In the genomic region with DNA sequence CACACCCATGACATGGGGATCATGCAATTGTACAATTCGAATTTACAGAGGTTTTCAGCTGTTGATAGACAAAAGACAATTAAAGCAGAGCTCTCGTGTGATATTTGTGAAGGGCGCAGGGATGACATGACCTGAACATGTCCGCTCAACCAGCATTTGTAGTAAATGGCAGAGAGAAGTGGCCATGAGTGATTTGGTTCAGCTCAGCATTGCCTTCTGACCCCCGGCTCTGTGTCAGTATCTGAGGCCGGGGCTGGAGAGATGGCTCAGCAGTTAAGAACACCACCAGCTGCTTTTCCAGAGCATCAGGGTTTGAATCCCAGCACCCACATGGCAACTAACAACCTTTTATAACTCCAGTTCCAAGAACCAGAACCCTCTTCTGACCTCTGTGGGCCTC, we compare ENCODE assay signal across 24 mouse cellular contexts. TPM values are rescaled to one million over a fixed set of nuclear protein-coding genes. Genes with fewer than 3 reads are reported as not detected.
A peak's percentile ranks its signal among the peaks of the same experiment; 100 is the strongest.
DNase-seq lines count a peak whose midpoint lies in the region; ATAC-seq lines count a peak whose summit lies in the region.
"Had no signal": no experiment of that assay in that cellular context is flagged by ENCODE, and none has a peak within 500 bp of the region (broad histone marks: within the 10 kb centered on the region; RNA-seq: fewer than 3 reads in every experiment).

No protein-coding gene starts in this region.

- H3K4me2 ChIP-seq in heart, embryonic 12.5 days = no peak overlapping the region
- H3K4me2 ChIP-seq in heart, embryonic 11.5 days = no peak overlapping the region
- H3K4me2 ChIP-seq in intestine, embryonic 14.5 days (ENCODE audit: low read length) = no peak overlapping the region
- no peak overlapping the region for H3K4me2 ChIP-seq in intestine, embryonic 15.5 days (replicated peaks)
- no peak overlapping the region for H3K4me2 ChIP-seq in midbrain, embryonic 11.5 days
- H3K4me2 ChIP-seq in midbrain, embryonic 13.5 days (replicated peaks) = no peak overlapping the region

- no peaks in the 10 kb centered on the region for H3K27me3 ChIP-seq in heart, embryonic 12.5 days (replicated peaks)
- H3K27me3 ChIP-seq in heart, embryonic 10.5 days (ENCODE audit: insufficient read depth, poor library complexity, severe bottlenecking) = no peaks in the 10 kb centered on the region
- H3K27me3 ChIP-seq in heart, embryonic 11.5 days (ENCODE audit: control insufficient read depth, insufficient read depth, low read length) = no peaks in the 10 kb centered on the region
- no peaks in the 10 kb centered on the region for H3K27me3 ChIP-seq in intestine, embryonic 14.5 days (replicated peaks; ENCODE audit: control insufficient read depth, insufficient read depth, low read length)
- H3K27me3 ChIP-seq in intestine, embryonic 15.5 days (replicated peaks) = no peaks in the 10 kb centered on the region
- H3K27me3 ChIP-seq in midbrain, embryonic 11.5 days (ENCODE audit: control insufficient read depth, insufficient read depth, low read length) = no peaks in the 10 kb centered on the region
- no peaks in the 10 kb centered on the region for H3K27me3 ChIP-seq in midbrain, embryonic 13.5 days
- H3K27me3 ChIP-seq: CH12.LX had no signal

- WGBS in heart, embryonic 12.5 days = 82% methylated on average over 6 of the region's 6 CpGs
- 84% methylated on average over 6 of the region's 6 CpGs for WGBS in heart, embryonic 10.5 days
- 80% methylated on average over 6 of the region's 6 CpGs for WGBS in heart, embryonic 11.5 days (ENCODE audit: insufficient replicate concordance)
- WGBS in intestine, embryonic 14.5 days = 80% methylated on average over 6 of the region's 6 CpGs
- 82% methylated on average over 6 of the region's 6 CpGs for WGBS in intestine, embryonic 15.5 days
- WGBS in midbrain, embryonic 11.5 days = 89% methylated on average over 6 of the region's 6 CpGs
- 89% methylated on average over 6 of the region's 6 CpGs for WGBS in midbrain, embryonic 13.5 days

- DNase-seq in heart, adult 11 months = peak; percentile 61
- peak; percentile 63 for DNase-seq in heart, embryonic 10.5 days (ENCODE audit: low spot score)
- peak; percentile 32 for DNase-seq in intestine, embryonic 14.5 days (ENCODE audit: low spot score)
- DNase-seq in midbrain, embryonic 11.5 days (ENCODE audit: low spot score, missing footprints) = peak; percentile 51
- DNase-seq: adrenal gland, adult 2 months; adrenal gland, adult 8-10 months; adrenal gland, postnatal 10 days; adrenal gland, postnatal 14 days; adrenal gland, postnatal 25 days; adrenal gland, postnatal 36 days; B cell, adult 2 months; cerebellum, adult 11 months; cerebellum, adult 11-12 months had no signal

- ATAC-seq in heart, embryonic 12.5 days (ENCODE audit: insufficient number of reproducible peaks, low FRiP score) = no peak
- no peak for ATAC-seq in heart, embryonic 11.5 days (replicated peaks; ENCODE audit: insufficient number of reproducible peaks, low FRiP score, low TSS enrichment)
- no peak for ATAC-seq in intestine, embryonic 14.5 days (replicated peaks; ENCODE audit: low FRiP score, low TSS enrichment, low read depth)
- no peak for ATAC-seq in intestine, embryonic 15.5 days
- no peak for ATAC-seq in midbrain, embryonic 11.5 days (ENCODE audit: low FRiP score)
- ATAC-seq in midbrain, embryonic 13.5 days = no peak
- ATAC-seq: activated CD4-positive, CD25-positive, alpha-beta regulatory T cell, adult 4 months; CD4-positive, CD25-positive, alpha-beta regulatory T cell, adult 4 months; Patski had no signal

- no peaks in the 10 kb centered on the region for H3K9me3 ChIP-seq in heart, embryonic 12.5 days (replicated peaks)
- H3K9me3 ChIP-seq in heart, embryonic 10.5 days = no peaks in the 10 kb centered on the region
- H3K9me3 ChIP-seq in heart, embryonic 11.5 days (replicated peaks; ENCODE audit: control insufficient read depth, low read length) = no peaks in the 10 kb centered on the region
- H3K9me3 ChIP-seq in intestine, embryonic 14.5 days (ENCODE audit: control insufficient read depth, low read length) = no peaks in the 10 kb centered on the region
- no peaks in the 10 kb centered on the region for H3K9me3 ChIP-seq in intestine, embryonic 15.5 days
- no peaks in the 10 kb centered on the region for H3K9me3 ChIP-seq in midbrain, embryonic 11.5 days (ENCODE audit: control insufficient read depth, low read length)
- no peaks in the 10 kb centered on the region for H3K9me3 ChIP-seq in midbrain, embryonic 13.5 days
- H3K9me3 ChIP-seq: G1E had no signal

- H3K36me3 ChIP-seq in heart, embryonic 12.5 days = no peaks in the 10 kb centered on the region
- H3K36me3 ChIP-seq in heart, embryonic 10.5 days = no peaks in the 10 kb centered on the region
- no peaks in the 10 kb centered on the region for H3K36me3 ChIP-seq in heart, embryonic 11.5 days (ENCODE audit: control insufficient read depth, insufficient read depth, low read length)
- no peaks in the 10 kb centered on the region for H3K36me3 ChIP-seq in intestine, embryonic 14.5 days (ENCODE audit: control insufficient read depth, insufficient read depth, low read length)
- no peaks in the 10 kb centered on the region for H3K36me3 ChIP-seq in intestine, embryonic 15.5 days
- no peaks in the 10 kb centered on the region for H3K36me3 ChIP-seq in midbrain, embryonic 11.5 days (ENCODE audit: control insufficient read depth, insufficient read depth, low read length)
- H3K36me3 ChIP-seq in midbrain, embryonic 13.5 days = no peaks in the 10 kb centered on the region
- H3K36me3 ChIP-seq: G1E had no signal

- no peak overlapping the region for H3K4me3 ChIP-seq in heart, embryonic 12.5 days
- H3K4me3 ChIP-seq in heart, embryonic 10.5 days = no peak overlapping the region
- H3K4me3 ChIP-seq in heart, embryonic 11.5 days (ENCODE audit: low read depth, low read length) = no peak overlapping the region
- no peak overlapping the region for H3K4me3 ChIP-seq in intestine, embryonic 14.5 days (ENCODE audit: low read depth, low read length)
- no peak overlapping the region for H3K4me3 ChIP-seq in intestine, embryonic 15.5 days (replicated peaks)
- H3K4me3 ChIP-seq in midbrain, embryonic 11.5 days (ENCODE audit: low read depth, low read length) = no peak overlapping the region
- H3K4me3 ChIP-seq in midbrain, embryonic 13.5 days (replicated peaks) = no peak overlapping the region

- no peaks in the 10 kb centered on the region for H3K4me1 ChIP-seq in heart, embryonic 12.5 days (replicated peaks)
- H3K4me1 ChIP-seq in heart, embryonic 10.5 days = no peaks in the 10 kb centered on the region
- no peaks in the 10 kb centered on the region for H3K4me1 ChIP-seq in heart, embryonic 11.5 days (ENCODE audit: control insufficient read depth, insufficient read depth, low read length)
- no peaks in the 10 kb centered on the region for H3K4me1 ChIP-seq in intestine, embryonic 14.5 days (replicated peaks; ENCODE audit: control insufficient read depth, insufficient read depth, low read length)
- H3K4me1 ChIP-seq in intestine, embryonic 15.5 days (replicated peaks) = no peaks in the 10 kb centered on the region
- H3K4me1 ChIP-seq in midbrain, embryonic 11.5 days (ENCODE audit: control insufficient read depth, insufficient read depth, low read length) = no peaks in the 10 kb centered on the region
- no peaks in the 10 kb centered on the region for H3K4me1 ChIP-seq in midbrain, embryonic 13.5 days (replicated peaks)

- H3K27ac ChIP-seq in heart, embryonic 12.5 days (ENCODE audit: poor library complexity, severe bottlenecking) = no peak overlapping the region
- H3K27ac ChIP-seq in heart, embryonic 10.5 days = no peak overlapping the region
- H3K27ac ChIP-seq in heart, embryonic 11.5 days (ENCODE audit: low read depth, low read length) = no peak overlapping the region
- no peak overlapping the region for H3K27ac ChIP-seq in intestine, embryonic 14.5 days (ENCODE audit: low read depth)
- no peak overlapping the region for H3K27ac ChIP-seq in intestine, embryonic 15.5 days
- H3K27ac ChIP-seq in midbrain, embryonic 11.5 days (ENCODE audit: low read depth, low read length) = no peak overlapping the region
- H3K27ac ChIP-seq in midbrain, embryonic 13.5 days = no peak overlapping the region

- no peak overlapping the region for H3K9ac ChIP-seq in heart, embryonic 12.5 days
- H3K9ac ChIP-seq in heart, embryonic 11.5 days (ENCODE audit: low read depth, low read length) = no peak overlapping the region
- H3K9ac ChIP-seq in intestine, embryonic 14.5 days (ENCODE audit: low read length) = no peak overlapping the region
- H3K9ac ChIP-seq in intestine, embryonic 15.5 days = no peak overlapping the region
- no peak overlapping the region for H3K9ac ChIP-seq in midbrain, embryonic 11.5 days (ENCODE audit: low read length)
- H3K9ac ChIP-seq in midbrain, embryonic 13.5 days (replicated peaks) = no peak overlapping the region

RNA-seq across cellular contexts. Expression of a gene that starts 10.2 kb away (rescaled TPM):
- polyA plus RNA-seq in heart, embryonic 12.5 days (2016; fragmentation: Nextera tagmentation; extraction: Ambion mirVana) = 0.31 TPM in 1 of 2 replicates, not detected in the other
- polyA plus RNA-seq in heart, embryonic 10.5 days (2016; fragmentation: Nextera tagmentation; extraction: Ambion mirVana) = 0.09 and 0.33 TPM in 2 replicates
- 0.11 and 0.45 TPM in 2 replicates for polyA plus RNA-seq in heart, embryonic 11.5 days (2014; fragmentation: Nextera tagmentation; extraction: Ambion mirVana)
- polyA plus RNA-seq in intestine, embryonic 14.5 days (2014; fragmentation: Nextera tagmentation; extraction: Ambion mirVana) = 2.9 and 3.1 TPM in 2 replicates
- polyA plus RNA-seq in intestine, embryonic 15.5 days (2015; fragmentation: Nextera tagmentation; extraction: Ambion mirVana) = 3.9 TPM in 2 replicates
- polyA plus RNA-seq in midbrain, embryonic 11.5 days (2014; fragmentation: Nextera tagmentation; extraction: Ambion mirVana) = not detected in 2 replicates
- polyA plus RNA-seq in midbrain, embryonic 13.5 days (2015; fragmentation: Nextera tagmentation; extraction: Ambion mirVana) = not detected in 2 replicates
- polyA plus RNA-seq: adrenal gland, adult 2 months; brain, embryonic 14.5 days; C2C12; G1E; Patski had no signal
